ENCODE assay signal across 10 mouse cellular contexts in genomic region chr7:117752302-117753185, GRCm38 (mm10).
DNase-seq lines count a peak whose midpoint lies in the region; ATAC-seq and TF ChIP-seq lines count a peak whose summit lies in the region.
"Had no signal": no experiment of that assay in that cellular context is flagged by ENCODE, and none has a peak within 500 bp of the region (broad histone marks: within the 10 kb centered on the region; RNA-seq: fewer than 3 reads in every experiment).

No protein-coding gene starts in this region.

- no peaks in the 10 kb centered on the region for H3K79me2 ChIP-seq in liver, adult 2 months (ENCODE audit: control insufficient read depth, insufficient read depth, low read length)

- ATAC-seq in erythroid progenitor cell, adult 5-6 weeks (replicated peaks; ENCODE audit: low FRiP score, poor library complexity, severe bottlenecking) = peak; percentile 42; the same call in 1 of the 2 replicates
- ATAC-seq in stomach, embryonic 15.5 days (ENCODE audit: insufficient read depth, low FRiP score, low read depth) = no peak; the same call in 1 of the 2 replicates
- ATAC-seq in hindbrain, embryonic 13.5 days (ENCODE audit: low FRiP score) = no peak
- ATAC-seq: midbrain, embryonic 13.5 days had no signal

- intact Hi-C loops in heart, postnatal 36 days (cut with DNase I) = no loop called here

- no peak overlapping the region for H3K9ac ChIP-seq in liver, adult 2 months (ENCODE audit: low read depth, low read length)
- H3K9ac ChIP-seq in stomach, embryonic 15.5 days = no peak overlapping the region
- H3K9ac ChIP-seq in hindbrain, embryonic 13.5 days = no peak overlapping the region
- H3K9ac ChIP-seq: midbrain, embryonic 13.5 days had no signal

- no peak overlapping the region for H3K27ac ChIP-seq in liver, adult 2 months (replicated peaks; ENCODE audit: insufficient read depth, low read depth, low read length)
- 0 out of 2 replicates have a peak overlapping the region, but pooled peaks have one; percentile 26 for H3K27ac ChIP-seq in stomach, embryonic 15.5 days
- no peak overlapping the region for H3K27ac ChIP-seq in hindbrain, embryonic 13.5 days
- H3K27ac ChIP-seq: midbrain, embryonic 13.5 days had no signal

- H3K4me3 ChIP-seq in liver, adult 2 months (ENCODE audit: insufficient read depth, low read depth, low read length) = no peak overlapping the region
- no peak overlapping the region for H3K4me3 ChIP-seq in stomach, embryonic 15.5 days (replicated peaks)
- no peak overlapping the region for H3K4me3 ChIP-seq in hindbrain, embryonic 13.5 days
- H3K4me3 ChIP-seq: midbrain, embryonic 13.5 days had no signal

- peaks cover 6% of the 10 kb centered on the region; the same call in 1 of the 2 replicates for H3K4me1 ChIP-seq in liver, adult 2 months (ENCODE audit: control insufficient read depth, insufficient read depth, low read length)
- no peaks in the 10 kb centered on the region for H3K4me1 ChIP-seq in stomach, embryonic 15.5 days
- H3K4me1 ChIP-seq in hindbrain, embryonic 13.5 days (replicated peaks) = 0 out of 2 replicates have a peak, but pooled peaks cover 9% of the 10 kb centered on the region

- H3K9me3 ChIP-seq in stomach, embryonic 15.5 days = no peaks in the 10 kb centered on the region
- no peaks in the 10 kb centered on the region for H3K9me3 ChIP-seq in hindbrain, embryonic 13.5 days
- H3K9me3 ChIP-seq: midbrain, embryonic 13.5 days had no signal

- H3K36me3 ChIP-seq in liver, adult 2 months (ENCODE audit: control insufficient read depth, insufficient read depth, low read length) = no peaks in the 10 kb centered on the region
- H3K36me3 ChIP-seq in stomach, embryonic 15.5 days = no peaks in the 10 kb centered on the region
- H3K36me3 ChIP-seq in hindbrain, embryonic 13.5 days = no peaks in the 10 kb centered on the region
- H3K36me3 ChIP-seq: midbrain, embryonic 13.5 days had no signal

- peak; percentile 56 for DNase-seq in heart, adult 11 months
- DNase-seq in heart, postnatal 36 days = no peak
- DNase-seq in liver, adult 2 months (ENCODE audit: extremely low read depth, low read depth, low spot score) = peak; percentile 74
- DNase-seq in right cerebral cortex, postnatal 4 days = no peak
- no peak for DNase-seq in left cerebral cortex, adult 18-20 months (ENCODE audit: low spot score in 2 of 2)
- DNase-seq: heart, postnatal 4 days had no signal

- H3K4me2 ChIP-seq in stomach, embryonic 15.5 days = no peak overlapping the region
- no peak overlapping the region for H3K4me2 ChIP-seq in hindbrain, embryonic 13.5 days
- H3K4me2 ChIP-seq: midbrain, embryonic 13.5 days had no signal

- H3K27me3 ChIP-seq in liver, adult 2 months (ENCODE audit: control insufficient read depth, insufficient read depth, low read length) = no peaks in the 10 kb centered on the region
- no peaks in the 10 kb centered on the region for H3K27me3 ChIP-seq in stomach, embryonic 15.5 days (replicated peaks)
- H3K27me3 ChIP-seq in hindbrain, embryonic 13.5 days = 0 out of 2 replicates have a peak, but pooled peaks cover 1% of the 10 kb centered on the region
- H3K27me3 ChIP-seq: midbrain, embryonic 13.5 days had no signal

- TF ChIP-seq POLR2A in liver, adult 2 months (IDR thresholded peaks at IDR 0.05; ENCODE audit: extremely low read depth, insufficient read depth, low read length) = no peak

- TF ChIP-seq CTCF in liver, adult 2 months (IDR thresholded peaks at IDR 0.05; ENCODE audit: low read depth, low read length) = no peak

- WGBS in liver, adult 2 months = 31% methylated on average over 12 of the region's 12 CpGs
- 45% methylated on average over 12 of the region's 12 CpGs for WGBS in stomach, embryonic 15.5 days
- WGBS in hindbrain, embryonic 13.5 days = 74% methylated on average over 12 of the region's 12 CpGs

Comparison
In these comparisons a context has a peak if more than half of its experiments do, and no peak if none do; other contexts are left out.
1. DNase-seq: peak in heart, adult 11 months (single experiment) and liver, adult 2 months (single experiment); none in heart, postnatal 36 days (0 of 2), right cerebral cortex, postnatal 4 days (single experiment) and left cerebral cortex, adult 18-20 months (0 of 2).